Mouse (Mus musculus) neural tube, embryonic 14.5 days (tissue): ENCODE results near the gene Ino80. TPM values are rescaled to one million over a fixed set of nuclear protein-coding genes. Genes with fewer than 3 reads are reported as not detected.

Experiments
- ATAC-seq: fragments of 200-750 bp; cut with Nextera tagmentation; 2 replicates; pipeline ENCODE4 v1.8.0; 2017; ENCODE audit warnings: low read depth, mild to moderate bottlenecking, moderate TSS enrichment, moderate library complexity
- H3K27ac ChIP-seq: fragments of 300-500 bp; sonication (generic); 2 replicates; pipeline ENCODE4 v1.5.1; 2014; ENCODE audit warnings: low read depth, mild to moderate bottlenecking, control low read depth, low read length, moderate library complexity, mixed read lengths
- H3K27me3 ChIP-seq: fragments of 300-500 bp; sonication (generic); 2 replicates; pipeline ENCODE4 v1.6.1; 2014; ENCODE audit warnings: low read length; ENCODE audit not compliant: control insufficient read depth, insufficient read depth
- H3K36me3 ChIP-seq: fragments of 300-500 bp; sonication (generic); 2 replicates; pipeline ENCODE4 v1.6.1; 2014; ENCODE audit warnings: low read length, mixed read lengths; ENCODE audit not compliant: control insufficient read depth, insufficient read depth
- H3K4me1 ChIP-seq: fragments of 300-500 bp; sonication (generic); 2 replicates; pipeline ENCODE4 v1.6.1; 2014; ENCODE audit warnings: low read length; ENCODE audit not compliant: control insufficient read depth, insufficient read depth
- H3K4me2 ChIP-seq: fragments of 300-500 bp; sonication (generic); 2 replicates; pipeline ENCODE4 v1.6.1; 2014; ENCODE audit warnings: mild to moderate bottlenecking, low read depth, low read length, control low read depth
- H3K4me3 ChIP-seq: fragments of 300-500 bp; sonication (generic); 2 replicates; pipeline ENCODE4 v1.5.1; 2014; ENCODE audit warnings: low read depth, low read length, control low read depth, mixed read lengths
- H3K9ac ChIP-seq: fragments of 300-500 bp; sonication (generic); replicated peaks from 2 replicates; pipeline ENCODE4 v1.6.1; 2014; ENCODE audit warnings: low read depth, mild to moderate bottlenecking, control low read depth, low read length, mixed read lengths
- H3K9me3 ChIP-seq: fragments of 300-500 bp; sonication (generic); 2 replicates; pipeline ENCODE4 v1.6.1; 2016; ENCODE audit warnings: low read length; ENCODE audit not compliant: control insufficient read depth
- WGBS: fragments of 180-500 bp; shearing (Covaris S2); extraction: QIAGEN DNeasy Blood & Tissue Kit; methylation state at CpG from one replicate; pipeline ENCODE4 v1.1.7; 2014; 5-methylcytosine and 5-hydroxymethylcytosine counted together
- polyA plus RNA-seq: library from polyadenylated mRNA; unstranded; fragments of >200 nt; fragmentation: Nextera tagmentation; extraction: Ambion mirVana; gene quantifications from 2 replicates; pipeline ENCODE4 v1.2.1, GENCODE M21; 2014

Gene Ino80
- polyA plus RNA-seq, 1 experiment from 2014 or later = 5.9 TPM

DNA sequence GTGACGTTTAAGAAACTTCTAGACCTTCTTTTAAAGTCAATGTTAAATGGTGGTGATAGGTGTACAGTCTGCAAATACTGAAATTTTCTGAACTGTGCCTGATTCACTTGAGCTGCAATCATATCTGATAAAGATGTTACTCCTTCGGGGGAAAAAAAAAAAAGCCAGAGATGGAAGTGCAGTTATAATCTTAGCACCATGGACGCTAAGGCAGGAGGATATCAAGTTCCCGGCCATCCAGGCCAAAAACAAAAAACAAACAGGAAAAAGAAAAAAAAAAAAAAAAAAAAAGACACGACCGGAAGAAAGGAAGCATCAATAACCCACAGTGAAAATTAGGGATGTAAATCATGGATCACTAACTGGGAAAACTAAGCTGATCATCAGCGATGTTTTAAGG is 1.3 kb downstream of the Ino80 start:
- Histone ChIP-seq H3K4me1 (peaks cover 12% of the 10 kb centered on the region; the same call in 1 of the 2 replicates), H3K9me3 (no peaks in the 10 kb centered on the region), H3K4me2 (peak overlapping the region; percentile 78), H3K4me3 (peak overlapping the region; percentile 92), H3K9ac (peak overlapping the region; percentile 3; the same call in 1 of the 2 replicates), H3K36me3 (no peaks in the 10 kb centered on the region), H3K27me3 (no peaks in the 10 kb centered on the region), H3K27ac (no peak overlapping the region)
- no peak for ATAC-seq
- WGBS = 29% methylated on average over 7 of the region's 7 CpGs

DNA sequence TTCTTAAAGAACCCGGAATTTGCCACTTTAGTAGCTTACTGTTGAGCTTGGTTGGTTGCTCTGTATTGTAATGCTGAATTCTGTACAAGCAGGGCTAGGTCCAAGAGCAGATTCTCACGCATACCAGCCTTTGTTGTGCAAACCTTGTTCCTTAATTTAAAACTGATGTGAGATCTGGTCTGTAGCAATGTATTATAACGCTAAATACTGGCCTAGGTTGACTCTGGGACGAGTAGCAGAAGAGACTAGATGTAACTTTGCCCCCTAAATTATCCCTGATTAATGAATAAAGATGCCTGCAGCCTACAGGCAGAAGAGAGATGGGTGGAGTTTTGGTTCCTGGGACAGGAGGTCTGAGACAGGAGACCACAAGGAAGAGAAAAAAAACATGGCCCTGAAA is 13.5 kb downstream of the Ino80 start:
- Histone ChIP-seq H3K27ac (no peak overlapping the region), H3K36me3 (no peaks in the 10 kb centered on the region), H3K4me1 (no peaks in the 10 kb centered on the region), H3K4me3 (no peak overlapping the region), H3K9me3 (no peaks in the 10 kb centered on the region), H3K4me2 (no peak overlapping the region), H3K9ac (no peak overlapping the region), H3K27me3 (no peaks in the 10 kb centered on the region)
- 53% methylated on average over 4 of the region's 4 CpGs for WGBS
- ATAC-seq = no peak

DNA sequence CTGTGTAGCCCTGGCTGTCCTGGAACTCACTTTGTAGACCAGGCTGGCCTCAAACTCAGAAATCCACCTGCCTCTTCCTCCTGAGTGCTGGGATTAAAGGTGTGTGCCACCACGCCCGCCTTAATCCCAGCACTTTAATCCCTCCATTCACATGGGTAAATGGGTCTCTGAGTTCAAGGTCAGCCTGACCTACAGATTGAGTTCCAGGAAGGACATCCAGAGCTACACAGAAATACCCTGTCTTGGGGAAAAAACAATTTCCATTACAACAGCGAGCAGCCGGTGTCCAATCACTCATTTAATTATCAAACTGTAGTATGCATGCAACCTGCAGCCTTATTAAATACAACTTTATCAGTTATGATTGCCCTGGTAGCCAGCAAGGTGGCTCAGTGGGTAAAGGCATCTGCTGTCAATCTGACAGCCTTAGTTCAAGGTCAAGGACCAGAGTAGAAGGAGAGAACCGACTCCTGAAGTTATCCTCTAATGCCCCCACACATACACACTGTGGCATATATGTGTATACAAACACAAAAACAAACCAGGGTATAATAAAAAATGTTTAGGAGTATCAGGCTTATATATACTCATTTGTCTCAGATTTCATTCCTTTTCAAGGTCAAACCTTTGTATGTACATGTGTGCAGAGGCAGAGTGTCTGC is 14.2 kb downstream of the Ino80 start:
- Histone ChIP-seq H3K9me3 (no peaks in the 10 kb centered on the region), H3K9ac (no peak overlapping the region), H3K27ac (no peak overlapping the region), H3K4me3 (no peak overlapping the region), H3K36me3 (no peaks in the 10 kb centered on the region), H3K4me1 (no peaks in the 10 kb centered on the region), H3K27me3 (no peaks in the 10 kb centered on the region), H3K4me2 (no peak overlapping the region)
- 95% methylated on average over 5 of the region's 5 CpGs for WGBS
- ATAC-seq = no peak

DNA sequence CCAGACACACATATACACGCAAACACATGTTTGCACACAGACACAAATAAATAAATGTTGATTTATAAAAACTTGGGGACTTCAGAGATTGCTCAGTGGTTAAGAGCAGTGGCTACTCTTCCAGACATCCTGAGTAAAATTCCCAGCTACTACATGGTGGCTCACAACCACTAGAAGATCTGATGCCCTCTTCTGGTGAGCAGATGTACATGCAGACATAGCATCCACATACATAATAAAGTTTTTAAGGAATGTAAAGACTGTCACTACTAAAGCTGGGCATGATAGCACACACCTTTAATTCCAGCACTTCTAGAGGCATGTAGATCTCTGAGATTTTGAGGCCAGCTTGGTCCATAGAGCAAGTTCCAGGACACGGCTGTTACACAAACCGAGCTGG is 16.5 kb downstream of the Ino80 start:
- H3K4me1 ChIP-seq = no peaks in the 10 kb centered on the region
- no peak overlapping the region for H3K4me3 ChIP-seq
- H3K27ac ChIP-seq = no peak overlapping the region
- H3K9me3 ChIP-seq = no peaks in the 10 kb centered on the region
- 98% methylated on average over 3 of the region's 3 CpGs for whole genome bisulfite sequencing
- no peak overlapping the region for H3K9ac ChIP-seq
- no peaks in the 10 kb centered on the region for H3K27me3 ChIP-seq
- no peak for ATAC-seq
- no peak overlapping the region for H3K4me2 ChIP-seq
- H3K36me3 ChIP-seq = peaks cover 3% of the 10 kb centered on the region; the same call in 1 of the 2 replicates

DNA sequence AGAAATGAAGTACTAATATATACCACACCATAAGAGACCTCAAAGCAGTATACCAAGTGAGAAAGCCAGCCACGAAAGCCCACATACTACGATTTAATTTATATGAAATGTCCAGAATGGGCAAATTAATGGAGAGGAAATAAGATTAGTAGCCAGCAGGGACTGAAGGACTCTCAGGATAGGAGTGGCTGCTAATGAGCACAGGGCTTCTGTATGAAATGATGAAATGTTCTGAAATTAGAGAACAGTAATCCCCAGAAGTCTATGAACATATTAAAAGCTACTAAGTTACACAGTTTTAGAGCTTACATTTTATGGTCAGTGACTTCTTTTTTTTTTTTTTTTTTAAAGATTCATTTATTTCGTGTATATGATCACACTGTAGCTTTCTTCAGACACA is 22.9 kb downstream of the Ino80 start:
- Histone ChIP-seq H3K4me3 (no peak overlapping the region), H3K4me2 (no peak overlapping the region), H3K9ac (no peak overlapping the region), H3K36me3 (peaks cover 24% of the 10 kb centered on the region), H3K27me3 (no peaks in the 10 kb centered on the region), H3K9me3 (no peaks in the 10 kb centered on the region), H3K4me1 (no peaks in the 10 kb centered on the region), H3K27ac (no peak overlapping the region)
- 92% methylated on average over 3 of the region's 3 CpGs for WGBS
- ATAC-seq = no peak

DNA sequence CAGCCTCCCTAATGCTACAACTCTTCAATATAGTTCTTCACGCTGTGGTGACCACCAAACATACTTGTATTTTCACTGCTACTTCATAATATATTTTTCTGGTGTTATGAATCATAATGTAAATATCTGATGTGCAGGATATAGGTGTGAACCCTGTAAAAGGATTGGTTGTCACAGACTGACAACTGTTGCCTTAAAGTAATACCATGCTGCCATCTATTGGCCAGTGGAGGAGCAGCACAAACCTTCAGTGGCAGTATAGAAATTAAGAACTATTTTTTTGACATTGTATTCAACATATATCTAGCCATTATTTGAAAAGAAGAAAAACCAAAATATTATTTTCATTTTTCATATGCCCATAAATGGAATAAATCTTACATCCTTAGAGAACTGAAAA is 40.5 kb downstream of the Ino80 start:
- Histone ChIP-seq H3K4me1 (no peaks in the 10 kb centered on the region), H3K4me2 (no peak overlapping the region), H3K27ac (no peak overlapping the region), H3K36me3 (peaks cover 31% of the 10 kb centered on the region), H3K27me3 (no peaks in the 10 kb centered on the region), H3K9ac (no peak overlapping the region), H3K4me3 (no peak overlapping the region), H3K9me3 (no peaks in the 10 kb centered on the region)
- WGBS = 86% methylated on average over 1 of the region's 1 CpGs
- no peak; the same call in 1 of the 2 replicates for ATAC-seq

DNA sequence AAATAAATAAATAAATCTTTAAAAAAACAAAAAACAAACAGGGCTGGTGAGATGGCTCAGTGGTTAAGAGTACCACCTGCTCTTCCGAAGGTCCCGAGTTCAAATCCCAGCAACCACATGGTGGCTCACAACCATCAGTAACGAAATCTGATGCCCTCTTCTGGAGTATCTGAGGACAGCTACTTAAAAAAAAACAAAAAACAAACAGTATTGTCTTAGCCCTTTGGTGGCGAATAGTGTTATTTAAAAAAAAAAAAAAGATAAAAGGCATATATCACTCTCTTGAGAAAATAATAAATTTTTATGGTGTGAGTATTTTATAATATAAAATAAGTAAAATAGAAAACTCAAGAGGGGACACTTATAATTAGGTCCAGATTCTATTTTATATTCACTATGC is 41.0 kb downstream of the Ino80 start:
- 90% methylated on average over 4 of the region's 4 CpGs for WGBS
- H3K4me3 ChIP-seq = no peak overlapping the region
- H3K4me1 ChIP-seq = no peaks in the 10 kb centered on the region
- no peak overlapping the region for H3K9ac ChIP-seq
- H3K36me3 ChIP-seq = peaks cover 26% of the 10 kb centered on the region
- ATAC-seq = no peak
- no peaks in the 10 kb centered on the region for H3K9me3 ChIP-seq
- no peak overlapping the region for H3K27ac ChIP-seq
- H3K4me2 ChIP-seq = no peak overlapping the region
- no peaks in the 10 kb centered on the region for H3K27me3 ChIP-seq

DNA sequence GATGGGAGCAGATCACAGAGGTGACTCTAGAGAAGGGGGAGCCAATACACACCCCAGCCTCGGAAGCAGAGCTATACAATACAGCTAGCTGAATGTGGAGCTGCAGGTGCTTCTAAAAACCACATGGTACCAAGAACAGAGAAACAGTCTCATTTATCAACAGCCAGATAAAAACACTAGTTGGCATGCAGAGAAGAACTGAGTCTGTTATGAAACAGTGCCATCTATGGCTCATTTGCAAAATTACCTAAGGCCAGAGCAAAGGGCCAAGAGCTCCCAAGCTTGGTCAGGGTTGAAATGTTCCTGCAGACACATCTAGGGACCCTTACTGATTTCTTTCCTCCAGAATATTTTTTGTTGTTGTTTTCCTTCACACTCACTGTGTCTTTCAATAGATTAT is 63.7 kb downstream of the Ino80 start:
- H3K36me3 ChIP-seq = peaks cover 30% of the 10 kb centered on the region
- H3K27me3 ChIP-seq = no peaks in the 10 kb centered on the region
- 42% methylated on average over 1 of the region's 1 CpGs for WGBS
- H3K27ac ChIP-seq = no peak overlapping the region
- H3K4me3 ChIP-seq = no peak overlapping the region
- no peak overlapping the region for H3K4me2 ChIP-seq
- no peak overlapping the region for H3K9ac ChIP-seq
- peak; percentile 60; the same call in 1 of the 2 replicates for ATAC-seq
- H3K9me3 ChIP-seq = no peaks in the 10 kb centered on the region
- H3K4me1 ChIP-seq = no peaks in the 10 kb centered on the region

DNA sequence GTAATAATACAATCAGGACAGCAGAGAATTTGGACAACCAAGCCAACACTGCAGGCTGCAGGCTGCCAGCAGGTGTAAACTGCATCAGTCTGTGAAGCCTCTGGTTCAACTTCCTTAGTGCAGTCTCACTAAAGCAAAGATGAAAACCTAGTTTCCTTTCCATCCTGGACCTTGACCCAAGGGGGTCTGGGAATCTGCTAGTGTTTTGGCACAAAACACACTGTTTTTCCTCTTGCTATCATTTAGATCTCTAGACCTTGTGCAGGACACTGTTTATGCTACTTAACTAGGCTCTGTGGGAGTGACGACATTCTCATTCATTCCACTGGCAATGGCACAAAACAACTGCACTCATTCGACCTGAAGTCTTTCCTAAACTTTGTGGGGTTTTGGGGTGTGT is 65.8 kb downstream of the Ino80 start:
- Histone ChIP-seq H3K9me3 (no peaks in the 10 kb centered on the region), H3K9ac (no peak overlapping the region), H3K4me2 (no peak overlapping the region), H3K4me3 (no peak overlapping the region), H3K4me1 (no peaks in the 10 kb centered on the region), H3K27me3 (no peaks in the 10 kb centered on the region), H3K36me3 (peaks cover 22% of the 10 kb centered on the region), H3K27ac (no peak overlapping the region)
- 77% methylated on average over 2 of the region's 2 CpGs for WGBS
- no peak for ATAC-seq
